Mouse (Mus musculus): Measurements from ENCODE around the gene Cox7b. TPM values are rescaled to one million over a fixed set of nuclear protein-coding genes. Genes with fewer than 3 reads are reported as not detected.

The Cox7b gene
- polyA plus RNA-seq, 1 experiment, result 279 TPM

Other genes with a start within 250 kb of the Cox7b start
- 34.8 and 42.2 TPM in 2 replicates for gene Atrx, start 86.3 kb upstream of the Cox7b start, polyA plus RNA-seq (2012; rRNA removed)
- 18.6 and 20.4 TPM in 2 replicates for gene Magt1, start 3.8 kb upstream of the Cox7b start, polyA plus RNA-seq (2012; rRNA removed)
- 4.6 and 5.7 TPM in 2 replicates for gene Atp7a, start 11.6 kb downstream of the Cox7b start, polyA plus RNA-seq (2012; rRNA removed)
- gene Tlr13, start 127.5 kb downstream of the Cox7b start, polyA plus RNA-seq (2012; rRNA removed), result 1.3 TPM in 2 replicates
- gene Pgk1, start 171.4 kb downstream of the Cox7b start, polyA plus RNA-seq (2012; rRNA removed), result 158 and 166 TPM in 2 replicates
- 18.8 and 20.2 TPM in 2 replicates for gene Taf9b, start 205.5 kb downstream of the Cox7b start, polyA plus RNA-seq (2012; rRNA removed)
- not detected in 2 replicates for gene Fnd3c2, start 239.7 kb downstream of the Cox7b start, polyA plus RNA-seq (2012; rRNA removed)

All from urinary bladder, adult 2 months (tissue).